Mouse (Mus musculus) ES-Bruce4 (cell line): Measurements from ENCODE around the gene Lrmda.

Experiments used
- EP300 ChIP-seq: IDR thresholded peaks from 2 replicates; pipeline ENCODE4 v1.6.1; 2011; ENCODE audit warnings: low read depth, low read length; ENCODE audit not compliant: insufficient read depth
- POLR2A ChIP-seq: IDR thresholded peaks from one replicate; pipeline ENCODE4 v1.8.1; 2011; ENCODE audit warnings: low read length; ENCODE audit not compliant: insufficient read depth

GRCm38 (mm10) chr14:22256274-22256673 is 236.8 kb downstream of the Lrmda start:
- TF ChIP-seq POLR2A = no peak
- no peak for TF ChIP-seq EP300
